Mouse (Mus musculus): ENCODE results near the gene Stab2.

DNA sequence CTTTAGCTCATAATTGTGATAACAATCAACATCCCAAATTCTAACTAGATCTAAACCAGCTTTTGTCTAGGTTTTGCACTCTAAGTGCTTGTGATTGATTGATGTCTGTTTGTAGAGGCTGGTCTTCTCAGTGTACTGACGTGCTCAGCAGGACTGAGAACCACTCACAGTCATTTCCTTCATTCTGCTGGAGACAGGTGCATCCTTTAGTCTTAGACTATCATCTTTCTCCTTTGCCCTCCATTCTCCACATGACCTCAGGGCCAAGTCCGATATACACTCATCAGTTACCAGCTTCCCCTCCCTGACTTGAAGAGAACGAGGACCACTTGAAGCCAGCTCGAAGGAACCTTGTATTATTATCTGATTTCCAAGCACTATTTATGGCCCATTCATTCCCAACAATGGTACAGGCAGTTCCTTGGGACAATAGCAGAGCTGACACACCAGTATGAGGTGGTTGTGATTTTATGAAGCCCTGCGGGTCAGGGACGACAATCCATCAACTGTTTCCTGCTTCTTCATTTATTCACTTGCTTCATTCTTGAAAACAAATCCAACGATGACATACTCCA is 6.7 kb upstream of the Stab2 start:
- no peak for TF ChIP-seq CTCF (IDR thresholded peaks at IDR 0.05; ENCODE audit: control insufficient read depth, insufficient read depth, low read length)
- TF ChIP-seq POLR2A (IDR thresholded peaks at IDR 0.05; ENCODE audit: borderline replicate concordance, control insufficient read depth, low read depth, low read length), result no peak

Data from bone marrow, adult 2 months (tissue).